Mouse (Mus musculus) hindbrain, embryonic 11.5 days (tissue): ENCODE data around the gene Enpp7. TPM values are rescaled to one million over a fixed set of nuclear protein-coding genes. Genes with fewer than 3 reads are reported as not detected.

Experiments used
- ATAC-seq: fragments of 200-750 bp; cut with Nextera tagmentation; 2 replicates; pipeline ENCODE4 v1.8.0; 2017; ENCODE audit warnings: mild to moderate bottlenecking, moderate TSS enrichment, moderate library complexity; ENCODE audit not compliant: low FRiP score
- DNase-seq: peaks from one replicate; pipeline ENCODE4 v3.0.0-alpha.2; 2015; ENCODE audit warnings: low spot score
- H3K27ac ChIP-seq: fragments of 300-500 bp; sonication (generic); 2 replicates; pipeline ENCODE4 v1.5.1; 2014; ENCODE audit warnings: mild to moderate bottlenecking, low read depth, low read length
- H3K27me3 ChIP-seq: fragments of 300-500 bp; sonication (generic); 2 replicates; pipeline ENCODE4 v1.6.1; 2014; ENCODE audit warnings: mild to moderate bottlenecking, low read length, moderate library complexity, mixed read lengths; ENCODE audit not compliant: control insufficient read depth, insufficient read depth
- H3K36me3 ChIP-seq: fragments of 300-500 bp; sonication (generic); 2 replicates; pipeline ENCODE4 v1.6.1; 2014; ENCODE audit warnings: mild to moderate bottlenecking, low read length, moderate library complexity, mixed read lengths; ENCODE audit not compliant: control insufficient read depth, insufficient read depth
- H3K4me1 ChIP-seq: fragments of 300-500 bp; sonication (generic); replicated peaks from 2 replicates; pipeline ENCODE4 v1.6.1; 2014; ENCODE audit warnings: low read length, mixed read lengths; ENCODE audit not compliant: control insufficient read depth, insufficient read depth
- H3K4me2 ChIP-seq: fragments of 300-500 bp; sonication (generic); replicated peaks from 2 replicates; pipeline ENCODE4 v1.6.1; 2014; ENCODE audit warnings: mild to moderate bottlenecking, low read depth, low read length
- H3K4me3 ChIP-seq: fragments of 300-500 bp; sonication (generic); 2 replicates; pipeline ENCODE4 v1.5.1; 2014; ENCODE audit warnings: low read depth, low read length
- H3K9ac ChIP-seq: fragments of 300-500 bp; sonication (generic); 2 replicates; pipeline ENCODE4 v1.6.1; 2014; ENCODE audit warnings: low read depth, low read length
- H3K9me3 ChIP-seq: fragments of 300-500 bp; sonication (generic); 2 replicates; pipeline ENCODE4 v1.6.1; 2016; ENCODE audit warnings: low read length; ENCODE audit not compliant: control insufficient read depth
- WGBS: fragments of 180-500 bp; shearing (Covaris S2); extraction: QIAGEN DNeasy Blood & Tissue Kit; methylation state at CpG from one replicate; pipeline ENCODE4 v1.1.7; 2014; 5-methylcytosine and 5-hydroxymethylcytosine counted together
- polyA plus RNA-seq: library from polyadenylated mRNA; unstranded; fragments of >200 nt; fragmentation: Nextera tagmentation; extraction: Ambion mirVana; gene quantifications from 2 replicates; pipeline ENCODE4 v1.2.1, GENCODE M21; 2014

Enpp7 gene
- polyA plus RNA-seq, 1 experiment from 2014 or later: not detected

DNA sequence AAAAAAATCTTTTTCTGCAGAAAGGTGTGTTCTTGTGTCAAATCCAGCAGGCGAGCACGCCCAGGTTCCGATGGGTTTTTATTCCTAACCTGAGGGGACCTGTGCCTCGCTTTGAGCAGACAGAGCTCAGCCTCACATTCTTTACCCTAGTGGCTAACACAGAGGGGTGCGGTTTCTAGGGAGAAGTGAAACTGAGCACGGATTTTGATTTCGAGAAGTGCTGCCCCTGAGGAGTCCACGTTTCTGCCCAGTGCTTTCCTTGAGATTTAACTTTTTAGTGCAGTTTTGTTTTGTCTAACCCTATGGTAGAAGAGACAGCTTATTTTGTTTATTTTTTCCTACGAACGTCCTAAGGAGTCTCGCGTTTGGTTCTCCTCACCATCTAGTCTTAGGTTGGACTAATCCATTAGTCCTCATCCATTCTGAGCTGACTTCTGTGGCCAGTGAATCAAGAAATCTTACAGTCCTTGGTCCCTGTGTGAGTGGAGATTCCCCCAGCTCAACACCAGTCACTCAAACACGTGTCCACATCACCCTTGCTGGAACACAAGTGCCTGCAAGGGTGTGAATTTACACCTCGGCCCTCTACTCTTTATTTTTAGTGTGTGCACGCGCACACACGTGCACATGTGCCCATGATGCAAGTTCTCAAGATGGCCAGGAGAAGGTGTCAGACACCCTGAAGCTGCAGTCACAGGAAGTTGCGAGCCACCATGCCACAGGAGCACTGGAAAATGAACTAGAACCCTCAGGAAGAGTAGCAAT, 6.8 kb upstream of the Enpp7 start:
- no peak overlapping the region for H3K27ac ChIP-seq
- H3K36me3 ChIP-seq: no peaks in the 10 kb centered on the region
- H3K27me3 ChIP-seq: no peaks in the 10 kb centered on the region
- WGBS: 68% methylated on average over 18 of the region's 18 CpGs
- H3K4me3 ChIP-seq: no peak overlapping the region
- no peaks in the 10 kb centered on the region; the same call in 1 of the 2 replicates for H3K4me1 ChIP-seq
- no peak overlapping the region for H3K9ac ChIP-seq
- H3K9me3 ChIP-seq: no peaks in the 10 kb centered on the region
- no peak for DNase-seq
- ATAC-seq: no peak
- no peak overlapping the region for H3K4me2 ChIP-seq

DNA sequence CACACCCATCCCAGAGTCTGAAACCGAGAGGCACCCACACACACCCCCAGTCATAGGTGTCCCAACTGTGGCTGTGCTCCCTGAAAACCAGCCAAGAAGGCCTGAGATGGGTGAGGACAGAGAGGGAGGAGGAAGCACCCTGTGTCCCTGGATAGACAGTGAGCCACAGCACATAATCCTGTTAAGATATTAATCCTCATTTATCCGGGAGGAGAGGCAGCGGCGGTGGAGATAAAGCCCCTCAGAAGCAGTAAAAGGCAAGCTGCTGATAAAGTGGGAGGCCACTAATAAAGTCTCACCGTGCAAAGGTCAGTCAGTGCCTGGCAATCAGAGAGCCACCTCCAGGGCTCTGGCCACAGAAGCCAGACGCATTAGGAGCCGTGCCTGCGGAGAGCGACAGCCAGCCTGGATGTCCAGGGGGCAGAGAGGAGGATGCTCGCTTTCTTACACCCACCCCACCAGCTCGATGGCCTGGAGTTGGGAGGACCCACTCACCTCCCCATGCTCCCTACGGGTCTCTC, 5.3 kb upstream of the Enpp7 start:
- Histone ChIP-seq H3K4me1 (no peaks in the 10 kb centered on the region; the same call in 1 of the 2 replicates), H3K4me3 (no peak overlapping the region), H3K9ac (no peak overlapping the region), H3K4me2 (no peak overlapping the region), H3K9me3 (no peaks in the 10 kb centered on the region), H3K36me3 (no peaks in the 10 kb centered on the region), H3K27me3 (no peaks in the 10 kb centered on the region), H3K27ac (no peak overlapping the region)
- ATAC-seq (no peak), DNase-seq (no peak)
- 57% methylated on average over 11 of the region's 12 CpGs for WGBS

DNA sequence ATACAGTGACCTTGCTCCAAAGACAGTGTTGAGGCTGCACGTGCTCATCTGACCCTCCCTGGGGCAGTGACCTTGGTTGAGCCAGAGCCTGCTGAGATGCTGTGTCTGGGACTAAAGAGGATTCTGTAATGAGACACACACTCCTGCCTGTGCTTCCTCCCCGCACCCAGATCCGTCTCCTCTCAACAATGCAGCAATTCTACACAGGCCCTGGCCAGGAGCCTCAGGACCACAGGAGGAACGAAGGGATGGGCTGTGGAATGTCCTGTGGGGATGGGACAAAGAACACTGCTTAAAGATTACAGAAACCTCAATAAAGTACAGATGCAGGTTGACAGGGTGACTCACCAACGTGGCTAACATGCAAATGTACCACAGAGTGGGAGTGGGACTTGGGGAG, 2.4 kb upstream of the Enpp7 start:
- H3K4me2 ChIP-seq: no peak overlapping the region
- no peaks in the 10 kb centered on the region for H3K9me3 ChIP-seq
- ATAC-seq (no peak), DNase-seq (no peak)
- WGBS: 55% methylated on average over 5 of the region's 5 CpGs
- H3K27ac ChIP-seq: no peak overlapping the region
- no peaks in the 10 kb centered on the region for H3K36me3 ChIP-seq
- H3K4me1 ChIP-seq: no peaks in the 10 kb centered on the region; the same call in 1 of the 2 replicates
- no peaks in the 10 kb centered on the region for H3K27me3 ChIP-seq
- no peak overlapping the region for H3K9ac ChIP-seq
- H3K4me3 ChIP-seq: no peak overlapping the region

DNA sequence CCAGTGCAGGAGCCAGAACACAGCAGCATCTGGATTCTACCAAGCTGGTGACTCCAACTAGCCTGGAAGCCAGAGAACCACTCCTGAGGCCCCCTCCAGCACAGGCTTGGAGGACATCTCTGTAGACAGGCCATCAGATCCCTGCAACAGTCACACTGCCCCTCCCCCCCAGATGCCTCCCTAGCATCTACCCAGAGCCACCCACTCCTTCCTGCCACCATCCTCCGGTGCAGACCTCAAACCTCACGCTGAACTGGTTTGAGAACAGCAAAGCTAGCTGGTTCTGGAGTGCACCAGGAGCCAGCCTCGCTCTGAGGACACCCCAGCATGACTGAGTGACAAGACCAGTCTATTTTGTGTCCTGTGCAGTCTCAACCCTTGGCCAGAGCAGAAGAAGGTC, 4.8 kb downstream of the Enpp7 start:
- ATAC-seq (no peak), DNase-seq (no peak)
- Histone ChIP-seq H3K27ac (no peak overlapping the region), H3K36me3 (no peaks in the 10 kb centered on the region), H3K9me3 (no peaks in the 10 kb centered on the region), H3K9ac (no peak overlapping the region), H3K4me1 (0 out of 2 replicates have a peak, but pooled peaks cover 2% of the 10 kb centered on the region), H3K27me3 (no peaks in the 10 kb centered on the region), H3K4me2 (no peak overlapping the region), H3K4me3 (no peak overlapping the region)
- WGBS: 67% methylated on average over 3 of the region's 3 CpGs

DNA sequence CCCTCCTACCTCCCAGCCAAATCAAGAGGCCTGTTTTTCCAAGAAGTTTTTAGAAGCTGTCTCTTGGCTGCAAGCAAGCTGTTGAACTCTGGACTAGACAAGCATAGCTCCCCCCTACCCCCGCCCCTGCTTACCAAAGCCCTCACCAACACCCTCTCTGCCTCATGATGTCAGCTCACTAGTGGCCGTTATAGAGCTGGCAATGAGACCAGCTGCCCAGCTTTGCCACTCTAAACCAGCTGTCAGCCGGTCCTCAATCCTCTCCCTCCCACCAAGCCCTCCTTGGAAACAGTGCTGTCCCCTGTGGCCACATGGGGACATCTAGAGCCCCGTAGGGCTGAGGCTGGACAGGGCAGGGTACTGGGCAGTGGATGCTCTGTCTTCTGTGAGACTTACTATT, 7.5 kb downstream of the Enpp7 start:
- WGBS: 20% methylated on average over 4 of the region's 4 CpGs
- no peaks in the 10 kb centered on the region for H3K9me3 ChIP-seq
- H3K27me3 ChIP-seq: peaks cover 2% of the 10 kb centered on the region; the same call in 1 of the 2 replicates
- peaks cover 6% of the 10 kb centered on the region; the same call in 1 of the 2 replicates for H3K4me1 ChIP-seq
- no peak overlapping the region for H3K4me3 ChIP-seq
- no peak overlapping the region for H3K27ac ChIP-seq
- DNase-seq (peak; percentile 17), ATAC-seq (no peak)
- H3K36me3 ChIP-seq: no peaks in the 10 kb centered on the region
- no peak overlapping the region for H3K9ac ChIP-seq
- H3K4me2 ChIP-seq: no peak overlapping the region

DNA sequence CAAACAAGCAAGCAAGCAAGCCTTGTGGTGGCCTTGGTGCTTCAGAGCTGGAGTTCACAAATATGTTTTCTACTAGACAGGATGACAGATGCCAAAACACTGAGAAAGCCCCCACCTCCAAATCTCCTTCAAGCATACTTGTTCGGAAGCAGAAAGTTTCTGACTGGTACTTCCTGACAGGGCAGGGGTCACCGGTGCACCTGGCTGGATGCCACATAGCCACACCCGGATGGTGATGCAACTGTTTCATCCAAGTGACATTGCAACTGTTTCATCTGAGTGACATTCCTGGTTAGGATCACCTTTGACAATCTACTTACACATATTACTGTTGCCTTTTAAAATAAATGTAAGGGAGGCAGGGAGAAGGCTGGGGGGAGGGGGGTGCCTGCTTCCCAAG, 9.2 kb downstream of the Enpp7 start:
- Histone ChIP-seq H3K9me3 (no peaks in the 10 kb centered on the region), H3K4me3 (no peak overlapping the region), H3K36me3 (no peaks in the 10 kb centered on the region), H3K9ac (no peak overlapping the region), H3K27me3 (peaks cover 2% of the 10 kb centered on the region; the same call in 1 of the 2 replicates), H3K27ac (no peak overlapping the region), H3K4me2 (no peak overlapping the region), H3K4me1 (peaks cover 6% of the 10 kb centered on the region; the same call in 1 of the 2 replicates)
- WGBS: 85% methylated on average over 3 of the region's 3 CpGs
- ATAC-seq (no peak), DNase-seq (no peak)

DNA sequence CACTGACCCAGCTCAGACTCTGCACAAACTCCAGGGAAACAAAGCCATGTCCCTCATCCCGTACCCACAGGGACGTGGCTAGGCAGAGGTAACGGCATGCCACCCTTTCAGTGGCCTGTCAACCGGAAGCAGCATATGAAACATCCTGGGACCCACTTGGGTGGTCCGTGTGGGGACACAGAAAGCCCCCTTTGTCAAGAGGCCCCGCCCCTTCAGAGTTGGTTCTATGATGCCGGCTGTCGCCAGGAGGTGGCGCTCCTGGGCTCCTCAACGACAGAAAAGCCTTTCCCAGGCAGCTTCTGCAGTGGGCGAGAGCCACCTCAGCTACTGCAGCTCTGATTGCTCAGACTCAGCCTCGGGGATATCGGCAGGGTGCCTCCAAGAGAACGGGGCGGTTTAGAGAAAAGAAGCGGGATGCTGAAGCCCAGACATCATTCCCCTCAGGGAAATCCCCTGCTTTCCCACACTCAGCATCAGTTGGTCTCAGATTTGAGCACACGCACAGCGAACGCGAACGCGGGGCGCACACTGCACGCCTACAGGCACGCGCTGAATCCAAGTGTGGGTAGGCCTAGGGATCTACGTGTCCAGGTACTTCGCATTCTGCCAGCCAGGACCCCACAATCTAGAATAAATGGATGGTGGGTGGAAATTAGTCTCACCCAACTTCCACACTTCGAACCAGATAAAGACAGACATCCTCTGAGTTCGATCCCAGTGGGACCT, 10.7 kb downstream of the Enpp7 start:
- ATAC-seq: peak; percentile 74
- Histone ChIP-seq H3K4me2 (peak overlapping the region; percentile 41), H3K27me3 (peaks cover 2% of the 10 kb centered on the region; the same call in 1 of the 2 replicates), H3K36me3 (no peaks in the 10 kb centered on the region), H3K9me3 (no peaks in the 10 kb centered on the region), H3K4me1 (peaks cover 6% of the 10 kb centered on the region; the same call in 1 of the 2 replicates), H3K27ac (peak overlapping the region; percentile 40), H3K9ac (0 out of 2 replicates have a peak overlapping the region, but pooled peaks have one; percentile 31), H3K4me3 (0 out of 2 replicates have a peak overlapping the region, but pooled peaks have one; percentile 8)
- peak; percentile 98 for DNase-seq
- WGBS: 6% methylated on average over 30 of the region's 30 CpGs

DNA sequence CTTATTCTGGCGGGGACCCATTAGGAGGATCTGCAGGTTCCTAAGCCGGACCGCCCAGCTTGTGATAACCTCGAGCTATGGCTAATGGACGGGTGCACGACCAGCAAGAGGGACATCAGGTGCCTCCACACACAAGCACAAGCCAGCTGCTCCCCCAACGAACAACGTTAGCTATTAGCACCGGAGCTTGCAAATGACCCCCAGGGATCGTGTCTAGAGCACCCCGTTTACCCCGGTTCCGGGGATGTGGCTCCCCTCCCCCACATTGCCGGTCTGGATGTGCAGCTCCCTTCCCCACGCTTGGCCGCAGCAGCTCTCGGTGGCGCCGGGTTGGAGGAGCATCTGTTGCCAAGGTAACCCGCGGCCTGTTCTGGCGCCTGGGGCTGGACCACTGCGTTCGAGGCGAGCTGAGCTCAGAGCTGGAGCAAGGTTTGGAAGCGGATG, 11.4 kb downstream of the Enpp7 start:
- Histone ChIP-seq H3K27me3 (peaks cover 2% of the 10 kb centered on the region; the same call in 1 of the 2 replicates), H3K9me3 (no peaks in the 10 kb centered on the region), H3K27ac (peak overlapping the region; percentile 40), H3K4me3 (peak overlapping the region; percentile 8; the same call in 1 of the 2 replicates), H3K36me3 (no peaks in the 10 kb centered on the region), H3K9ac (peak overlapping the region; percentile 44; the same call in 1 of the 2 replicates), H3K4me1 (peaks cover 6% of the 10 kb centered on the region; the same call in 1 of the 2 replicates), H3K4me2 (peak overlapping the region; percentile 41)
- ATAC-seq (peak; percentile 79), DNase-seq (peak; percentile 78)
- 5% methylated on average over 26 of the region's 26 CpGs for WGBS
